Mouse (Mus musculus): ENCODE data around the gene Ganab. TPM values are rescaled to one million over a fixed set of nuclear protein-coding genes. Genes with fewer than 3 reads are reported as not detected.

Ganab gene
- total RNA-seq, 2 experiments from 2014 or later: 116 to 122 TPM

- DNase-seq (ENCODE audit: extremely low spot score in 1 of 2, low spot score in 1 of 2): no peak
Observed at GRCm38 (mm10) chr19:8927891-8928525, 30.1 kb downstream of the Ganab start.

GRCm38 (mm10) chr19:8928689-8929223 is 30.9 kb downstream of the Ganab start:
- DNase-seq (ENCODE audit: extremely low spot score in 1 of 2, low spot score in 1 of 2): no peak

- peak in 1 of 2 experiments; percentile 42 for DNase-seq (ENCODE audit: extremely low spot score in 1 of 2, low spot score in 1 of 2)
Observed at GRCm38 (mm10) chr19:8929224-8930088, 31.6 kb downstream of the Ganab start, which contains the start of the genes Rom1 and Eml3. TSS of gene Rom1 (minus strand) at chr19:8929356. TSS of gene Eml3 (plus strand) at chr19:8929552.

GRCm38 (mm10) chr19:8930117-8930516 is 32.2 kb downstream of the Ganab start:
- DNase-seq (ENCODE audit: extremely low spot score in 1 of 2, low spot score in 1 of 2): no peak

DNA sequence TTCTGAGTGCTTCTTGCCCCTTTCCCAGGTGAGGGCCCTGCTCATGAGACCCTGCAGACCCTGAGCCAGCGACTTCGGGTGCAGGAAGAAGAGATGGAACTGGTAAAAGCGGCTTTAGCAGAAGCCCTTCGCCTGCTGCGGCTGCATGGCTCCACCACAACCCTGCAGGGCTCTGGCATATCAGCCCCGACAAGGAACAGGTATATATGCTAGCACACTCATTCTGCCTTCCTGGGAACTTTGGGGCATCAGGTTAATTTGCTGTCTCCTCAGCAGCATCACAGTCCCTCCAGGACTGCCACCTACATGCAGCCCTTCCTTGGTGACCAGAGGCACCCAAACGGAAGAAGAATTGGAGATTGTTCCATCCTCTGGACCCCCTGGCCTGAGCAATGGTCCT is 32.9 kb downstream of the Ganab start:
- DNase-seq (ENCODE audit: extremely low spot score in 1 of 2, low spot score in 1 of 2): no peak

DNA sequence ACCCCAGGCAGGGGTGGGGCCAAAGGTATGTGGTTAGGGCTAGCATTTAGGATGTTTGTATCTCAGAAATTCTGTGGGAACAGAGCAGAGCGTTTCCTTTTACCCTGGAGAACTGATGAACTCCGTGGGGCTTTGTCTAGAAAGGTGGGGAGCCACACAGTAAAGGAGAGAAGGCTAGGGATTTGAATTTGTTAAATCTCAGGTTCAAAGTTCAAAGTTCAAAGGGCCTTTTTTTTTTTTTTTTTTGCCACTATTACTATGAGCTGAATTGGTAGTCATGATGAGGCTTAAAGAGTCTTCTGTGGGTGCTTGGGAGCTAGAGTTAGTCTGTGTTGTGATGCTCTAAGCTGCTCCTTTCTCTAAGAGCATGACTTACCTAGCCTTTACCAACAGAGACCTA is 38.9 kb downstream of the Ganab start:
- no peak for DNase-seq (ENCODE audit: extremely low spot score in 1 of 2, low spot score in 1 of 2)

DNA sequence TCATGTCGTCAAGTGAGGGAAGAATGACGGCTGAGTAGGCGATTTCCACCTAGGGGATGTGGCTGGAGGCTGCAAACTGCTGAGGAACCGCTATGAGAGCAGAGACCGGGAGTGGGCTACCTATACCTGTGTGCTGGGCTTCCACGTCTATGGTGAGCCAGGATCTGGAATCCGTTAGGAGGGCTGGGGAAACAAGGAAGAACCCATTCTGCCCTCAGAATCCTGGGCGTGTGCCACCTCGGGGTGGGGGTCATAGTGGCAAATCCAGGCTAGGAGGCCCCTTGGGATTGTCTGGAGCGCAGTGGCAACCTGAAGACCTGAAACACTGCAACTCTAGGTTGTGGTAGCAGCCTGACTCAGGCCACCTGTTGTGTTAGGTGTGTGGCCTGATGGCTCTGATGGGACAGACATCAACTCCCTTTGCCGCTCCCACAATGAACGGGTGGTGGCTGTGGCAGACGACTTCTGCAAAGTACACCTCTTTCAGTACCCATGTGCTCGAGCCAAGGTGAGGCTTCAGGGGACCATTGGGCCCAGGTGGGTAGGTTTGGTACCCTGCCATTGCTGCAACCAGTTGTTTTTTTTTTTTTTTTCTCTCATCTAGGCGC is 42.8 kb downstream of the Ganab start:
- no peak for DNase-seq (ENCODE audit: extremely low spot score in 1 of 2, low spot score in 1 of 2)

DNA sequence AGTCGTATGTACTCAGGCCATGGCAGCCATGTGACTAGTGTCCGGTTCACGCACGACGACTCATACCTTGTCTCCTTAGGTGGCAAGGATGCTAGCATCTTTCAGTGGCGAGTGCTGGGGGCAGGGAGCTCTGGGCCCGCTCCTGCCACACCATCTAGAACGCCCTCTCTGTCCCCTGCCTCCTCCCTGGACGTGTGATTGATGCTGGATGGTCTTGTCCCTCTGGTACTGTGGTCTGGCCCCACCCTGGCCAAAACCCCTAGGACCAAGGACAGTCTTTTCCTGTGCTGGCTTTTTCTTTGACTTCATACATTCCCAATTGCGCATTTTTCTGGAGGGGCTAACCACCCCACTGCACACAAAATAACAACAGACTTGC is 43.3 kb downstream of the Ganab start:
- no peak for DNase-seq (ENCODE audit: extremely low spot score in 1 of 2, low spot score in 1 of 2)

DNA sequence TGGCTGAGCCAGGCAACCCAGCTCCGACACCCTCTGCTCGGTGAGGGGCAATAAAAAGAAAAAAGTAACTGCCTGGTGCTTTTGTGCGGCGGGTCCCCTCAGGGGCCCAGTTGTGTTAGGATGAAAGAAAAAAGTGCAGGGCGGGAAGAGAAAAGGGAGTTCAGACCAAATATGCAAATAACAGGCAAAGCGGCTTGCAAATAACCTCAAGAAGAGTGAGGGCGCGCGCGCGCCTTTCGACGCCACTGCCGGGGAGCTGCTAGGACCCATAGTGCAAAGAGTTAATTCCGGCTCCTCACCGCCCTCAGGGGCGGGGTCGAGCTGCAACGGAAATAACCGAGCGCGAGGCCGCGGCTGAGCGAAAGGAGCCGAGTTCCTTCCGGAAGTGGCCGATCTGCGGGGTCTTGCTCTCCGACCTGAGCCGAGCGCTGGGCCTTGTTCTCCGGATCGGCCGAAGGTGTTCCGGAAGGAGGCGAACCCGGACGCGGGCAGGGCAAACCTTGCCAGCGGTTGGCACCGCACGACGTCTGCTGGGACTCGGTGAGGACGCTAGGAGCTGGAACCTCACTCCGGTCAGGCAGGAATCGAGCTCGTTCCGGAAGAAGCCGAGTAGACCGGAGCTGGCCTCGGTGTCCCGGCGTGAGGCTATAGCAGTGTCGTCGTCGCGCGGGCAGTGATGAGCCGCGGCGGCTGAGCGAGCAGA is 43.8 kb downstream of the Ganab start, which contains the start of gene Mta2:
TSS of gene Mta2 (plus strand) at position 361 of the 703 bp plus-strand sequence.
- DNase-seq (ENCODE audit: extremely low spot score in 1 of 2, low spot score in 1 of 2): peak; percentile 93 to 94

- DNase-seq (ENCODE audit: extremely low spot score in 1 of 2, low spot score in 1 of 2): peak in 1 of 2 experiments; percentile 45
Observed at GRCm38 (mm10) chr19:8942276-8942964, 44.5 kb downstream of the Ganab start.

DNA sequence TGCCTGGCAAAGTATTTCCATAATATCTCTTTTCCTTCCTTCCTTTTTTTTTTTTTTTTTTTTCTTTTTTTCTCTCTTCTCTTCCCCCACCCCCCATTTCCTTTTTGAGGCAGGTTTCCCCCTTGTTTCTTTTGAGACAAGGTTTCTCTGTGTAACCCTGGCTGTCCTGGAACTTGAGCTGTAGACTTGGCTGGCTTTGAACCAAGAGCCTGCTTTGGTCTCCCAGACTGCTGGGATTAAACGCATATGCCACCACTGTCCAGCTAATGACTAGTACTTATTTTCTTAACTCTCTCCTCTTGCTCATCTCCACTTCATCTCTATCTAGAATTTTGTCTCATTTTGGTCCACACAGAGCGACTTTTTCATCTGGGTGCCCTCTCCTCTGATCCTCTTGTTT is 45.2 kb downstream of the Ganab start:
- no peak for DNase-seq (ENCODE audit: extremely low spot score in 1 of 2, low spot score in 1 of 2)

- no peak for DNase-seq (ENCODE audit: extremely low spot score in 1 of 2, low spot score in 1 of 2)
Observed at GRCm38 (mm10) chr19:8944062-8944461, 46.2 kb downstream of the Ganab start.

DNA sequence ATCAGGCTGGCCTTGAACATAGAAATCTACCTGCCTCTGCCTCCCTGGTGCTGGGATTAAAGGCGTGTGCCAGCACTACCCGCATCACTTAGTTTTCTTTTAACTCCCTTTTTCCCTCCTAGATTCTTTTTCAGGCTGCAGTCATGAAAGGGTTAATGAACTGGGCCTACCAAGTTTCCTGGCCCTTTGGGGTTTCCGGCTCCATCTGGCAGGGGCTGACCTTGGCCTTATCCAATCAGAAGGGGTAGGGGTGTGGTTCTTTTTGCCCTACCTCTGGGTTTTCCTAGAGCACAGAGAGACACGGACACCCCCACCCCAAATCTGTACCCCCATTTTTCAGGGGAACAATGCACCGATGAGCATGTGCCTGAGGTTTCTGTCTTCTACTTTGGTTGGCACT is 46.9 kb downstream of the Ganab start:
- DNase-seq (ENCODE audit: extremely low spot score in 1 of 2, low spot score in 1 of 2): no peak

GRCm38 (mm10) chr19:8945251-8945650 is 47.4 kb downstream of the Ganab start:
- DNase-seq (ENCODE audit: extremely low spot score in 1 of 2, low spot score in 1 of 2): no peak

- no peak for DNase-seq (ENCODE audit: extremely low spot score in 1 of 2, low spot score in 1 of 2)
Observed at GRCm38 (mm10) chr19:8946929-8947328, 49.1 kb downstream of the Ganab start.

- DNase-seq (ENCODE audit: extremely low spot score in 1 of 2, low spot score in 1 of 2): no peak
Observed at GRCm38 (mm10) chr19:8950190-8950589, 52.3 kb downstream of the Ganab start.

- DNase-seq (ENCODE audit: extremely low spot score in 1 of 2, low spot score in 1 of 2): no peak
Observed at GRCm38 (mm10) chr19:8952241-8952640, 54.4 kb downstream of the Ganab start.

DNA sequence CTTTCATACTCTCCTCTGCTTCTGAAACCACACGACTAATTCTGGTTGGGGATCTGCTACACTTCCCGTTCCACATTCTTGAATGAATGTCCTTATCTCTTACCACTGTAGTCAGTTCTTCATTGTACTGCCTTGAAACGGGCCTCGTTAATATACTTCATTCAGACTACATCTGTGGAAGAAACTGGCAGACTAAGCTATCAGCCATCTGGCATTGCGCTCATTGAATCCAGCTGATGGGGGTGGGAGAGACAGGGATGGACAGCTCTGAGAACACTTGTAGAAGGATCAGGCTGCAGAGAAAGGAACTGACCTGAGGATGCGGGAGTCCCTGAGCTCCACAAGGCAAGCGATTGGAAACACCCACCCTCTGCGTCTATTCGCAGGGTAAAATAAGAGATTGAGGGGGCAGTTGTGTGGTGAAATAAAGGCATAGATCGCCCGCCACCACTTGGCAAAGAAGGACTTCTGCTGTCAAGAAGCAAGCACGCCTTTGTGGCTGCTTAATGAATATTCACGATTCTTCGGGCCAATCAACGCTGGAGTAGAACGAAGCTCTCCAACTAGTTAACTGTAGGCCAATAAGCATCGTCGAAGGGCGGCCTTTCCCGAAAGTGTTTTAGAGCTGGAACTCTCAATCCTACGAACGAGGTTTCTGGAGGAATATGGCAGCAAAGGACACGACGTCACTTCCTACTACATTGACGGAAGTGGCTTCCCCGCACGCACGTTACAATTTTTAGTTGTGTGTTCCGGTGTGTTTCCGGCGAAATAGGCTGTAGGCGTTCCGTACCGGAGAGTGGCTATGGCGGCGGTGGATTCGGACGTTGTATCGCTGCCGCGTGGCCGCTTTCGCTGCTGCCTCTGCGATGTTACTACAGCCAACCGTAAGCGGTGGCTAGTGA is 55.5 kb downstream of the Ganab start, which contains the start of gene Tut1:
TSS of gene Tut1 (plus strand) at position 713 of the 905 bp plus-strand sequence.
- DNase-seq (ENCODE audit: extremely low spot score in 1 of 2, low spot score in 1 of 2): peak; percentile 82 to 87

DNA sequence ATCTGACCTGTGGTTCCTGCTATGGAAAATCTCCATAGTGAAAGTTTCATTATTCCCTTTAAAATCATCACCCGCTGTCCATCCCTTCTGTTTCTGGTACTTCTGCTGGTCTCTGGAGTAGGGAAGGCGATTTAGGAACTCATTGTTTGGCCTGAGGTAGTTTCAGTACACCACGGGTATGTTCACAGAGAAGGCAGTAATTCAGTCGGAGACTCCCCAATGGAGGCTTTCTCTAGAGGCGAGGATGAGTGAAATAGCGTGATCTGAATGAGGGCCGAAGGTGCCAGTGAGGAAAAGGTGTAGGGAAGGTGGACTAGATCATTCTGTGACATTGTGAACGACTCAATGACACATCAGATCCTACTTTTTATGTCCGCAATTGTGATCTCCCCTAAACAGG is 56.3 kb downstream of the Ganab start:
- no peak for DNase-seq (ENCODE audit: extremely low spot score in 1 of 2, low spot score in 1 of 2)

Data from layer of hippocampus, postnatal 25 days (tissue).